ENCODE assay signal across 8 mouse cellular contexts in the genomic region with DNA sequence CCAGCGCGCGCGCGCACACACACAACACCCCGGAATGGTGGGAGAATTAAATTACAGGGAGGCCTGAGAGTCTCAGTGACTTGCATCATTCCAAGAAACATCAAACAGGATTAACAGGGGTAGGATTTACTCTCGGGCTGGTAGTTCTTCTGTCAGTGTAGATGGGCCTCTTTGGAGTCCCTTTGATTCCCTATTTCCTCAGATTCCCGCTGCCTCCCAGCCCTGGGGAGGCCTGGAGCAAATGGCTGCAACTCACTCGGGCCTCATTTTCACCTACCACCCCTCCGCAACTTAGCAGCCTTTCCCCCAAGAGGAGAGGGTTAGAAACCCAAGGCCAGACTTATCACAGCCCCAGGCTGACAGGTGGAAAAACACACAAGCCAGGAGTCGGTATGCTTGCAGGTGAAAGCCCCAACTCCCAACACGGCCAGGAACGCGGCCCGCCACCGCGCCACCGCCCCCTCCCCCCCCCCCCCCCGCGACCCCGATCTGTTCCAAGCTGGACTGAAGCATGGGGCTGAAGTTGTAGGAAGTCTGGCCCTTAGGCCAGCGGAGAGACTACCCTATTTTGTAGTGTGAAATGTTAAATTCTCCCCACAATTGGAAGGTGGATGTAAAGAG. TPM values are rescaled to one million over a fixed set of nuclear protein-coding genes. Genes with fewer than 3 reads are reported as not detected.
A peak's percentile ranks its signal among the peaks of the same experiment; 100 is the strongest.
DNase-seq lines count a peak whose midpoint lies in the region; TF ChIP-seq lines count a peak whose summit lies in the region.

No protein-coding gene starts in this region.

- H3K4me3 ChIP-seq in lung, adult 2 months (replicated peaks; ENCODE audit: extremely low read depth, low read depth, low read length) = peak overlapping the region; percentile 95
- H3K4me3 ChIP-seq in bone marrow, adult 2 months (replicated peaks; ENCODE audit: control insufficient read depth, low read depth, low read length) = peak overlapping the region; percentile 64
- H3K4me3 ChIP-seq in hindbrain, embryonic 10.5 days = peak overlapping the region; percentile 80

- H3K27me3 ChIP-seq in hindbrain, embryonic 10.5 days (ENCODE audit: insufficient read depth, poor library complexity, severe bottlenecking) = no peaks in the 10 kb centered on the region

- TF ChIP-seq POLR2A in lung, adult 2 months (IDR thresholded peaks at IDR 0.05; ENCODE audit: borderline replicate concordance, extremely low read depth, low read depth, low read length) = no peak
- TF ChIP-seq POLR2A in bone marrow, adult 2 months (IDR thresholded peaks at IDR 0.05; ENCODE audit: borderline replicate concordance, control insufficient read depth, low read depth, low read length) = no peak

- H3K27ac ChIP-seq in bone marrow, adult 2 months (ENCODE audit: control insufficient read depth, insufficient read depth, low read depth, low read length, poor library complexity) = peak overlapping the region; percentile 74
- peak overlapping the region; percentile 99 for H3K27ac ChIP-seq in hindbrain, embryonic 10.5 days

- WGBS in lung, adult 2 months = 9% methylated on average over 19 of the region's 22 CpGs
- 19% methylated on average over 22 of the region's 22 CpGs for WGBS in bone marrow, adult 2 months
- 9% methylated on average over 21 of the region's 22 CpGs for WGBS in hindbrain, embryonic 10.5 days

- intact Hi-C loops in left cerebral cortex, postnatal 10 days (cut with DNase I) = no loop called here

- no peak for DNase-seq in lung, adult 2 months
- DNase-seq in lung, postnatal 14 days = no peak
- peak; percentile 29 for DNase-seq in hindbrain, embryonic 10.5 days (ENCODE audit: low spot score)
- peak; percentile 12 for DNase-seq in mesoderm, embryonic 11.5 days (ENCODE audit: low read depth, low spot score)
- DNase-seq in frontal cortex, adult 2 months (ENCODE audit: extremely low spot score in 1 of 2, low spot score in 1 of 2) = no peak
- no peak for DNase-seq in thymus, postnatal 10 days (ENCODE audit: low spot score in 2 of 2)
- DNase-seq in left cerebral cortex, postnatal 10 days (ENCODE audit: extremely low spot score in 1 of 2, low spot score in 2 of 2) = no peak

- no peaks in the 10 kb centered on the region for H3K9me3 ChIP-seq in hindbrain, embryonic 10.5 days

- peaks cover 49% of the 10 kb centered on the region for H3K36me3 ChIP-seq in hindbrain, embryonic 10.5 days

- no peak for TF ChIP-seq CTCF in lung, adult 2 months (IDR thresholded peaks at IDR 0.05; ENCODE audit: insufficient read depth, low read length)
- no peak for TF ChIP-seq CTCF in bone marrow, adult 2 months (IDR thresholded peaks at IDR 0.05; ENCODE audit: control insufficient read depth, insufficient read depth, low read length)

- peaks cover 12% of the 10 kb centered on the region for H3K4me1 ChIP-seq in lung, adult 2 months (ENCODE audit: control insufficient read depth, insufficient read depth, low read length)
- H3K4me1 ChIP-seq in bone marrow, adult 2 months (ENCODE audit: control insufficient read depth, insufficient read depth, low read length) = peaks cover 7% of the 10 kb centered on the region
- H3K4me1 ChIP-seq in hindbrain, embryonic 10.5 days (replicated peaks) = peaks cover 44% of the 10 kb centered on the region

RNA-seq across cellular contexts. Expression of gene Plagl2, which starts 1.3 kb away (rescaled TPM):
- 7.8 and 12.4 TPM in 2 replicates for polyA plus RNA-seq in lung, adult 2 months (2012; rRNA removed)
- 8.8 and 10.8 TPM in 2 replicates for polyA plus RNA-seq in bone marrow, adult 2 months (2011; ENCODE audit: insufficient read depth, insufficient read length, low replicate concordance, missing spikeins)
- polyA plus RNA-seq in hindbrain, embryonic 10.5 days (2016; fragmentation: Nextera tagmentation; extraction: Ambion mirVana) = 22.5 and 25.9 TPM in 2 replicates
- polyA plus RNA-seq in frontal cortex, adult 2 months (2012; rRNA removed) = 4.4 and 4.9 TPM in 2 replicates
- 1 to 10 TPM; 4.6 to 5.2 TPM for total RNA-seq in left cerebral cortex, postnatal 10 days (2021)

RNA-seq across cellular contexts. Expression of gene Pofut1, which starts 1.4 kb away (rescaled TPM):
- 24.3 and 25.5 TPM in 2 replicates for polyA plus RNA-seq in lung, adult 2 months (2012; rRNA removed)
- polyA plus RNA-seq in bone marrow, adult 2 months (2011; ENCODE audit: insufficient read depth, insufficient read length, low replicate concordance, missing spikeins) = 8.2 and 12.6 TPM in 2 replicates
- polyA plus RNA-seq in hindbrain, embryonic 10.5 days (2016; fragmentation: Nextera tagmentation; extraction: Ambion mirVana) = 5.3 and 5.5 TPM in 2 replicates
- 16.1 and 19.0 TPM in 2 replicates for polyA plus RNA-seq in frontal cortex, adult 2 months (2012; rRNA removed)
- total RNA-seq in left cerebral cortex, postnatal 10 days (2021) = 10 to 100 TPM; 17.5 to 20.5 TPM

RNA-seq across cellular contexts. Expression of gene Tspyl3, which starts 14.7 kb away (rescaled TPM):
- polyA plus RNA-seq in lung, adult 2 months (2012; rRNA removed) = 6.0 and 9.3 TPM in 2 replicates
- 2.5 and 5.5 TPM in 2 replicates for polyA plus RNA-seq in bone marrow, adult 2 months (2011; ENCODE audit: insufficient read depth, insufficient read length, low replicate concordance, missing spikeins)
- 7.8 and 9.7 TPM in 2 replicates for polyA plus RNA-seq in hindbrain, embryonic 10.5 days (2016; fragmentation: Nextera tagmentation; extraction: Ambion mirVana)
- polyA plus RNA-seq in frontal cortex, adult 2 months (2012; rRNA removed) = 23.4 and 24.8 TPM in 2 replicates
- 10 to 100 TPM; 35.2 to 36.7 TPM for total RNA-seq in left cerebral cortex, postnatal 10 days (2021)

RNA-seq across cellular contexts. Expression of gene Kif3b, which starts 51.2 kb away (rescaled TPM):
- polyA plus RNA-seq in lung, adult 2 months (2012; rRNA removed) = 6.4 and 10.8 TPM in 2 replicates
- 6.3 and 10.9 TPM in 2 replicates for polyA plus RNA-seq in bone marrow, adult 2 months (2011; ENCODE audit: insufficient read depth, insufficient read length, low replicate concordance, missing spikeins)
- polyA plus RNA-seq in hindbrain, embryonic 10.5 days (2016; fragmentation: Nextera tagmentation; extraction: Ambion mirVana) = 7.3 and 9.3 TPM in 2 replicates
- 32.5 and 34.7 TPM in 2 replicates for polyA plus RNA-seq in frontal cortex, adult 2 months (2012; rRNA removed)
- 10 to 100 TPM; 91.6 to 94.6 TPM for total RNA-seq in left cerebral cortex, postnatal 10 days (2021)

Comparison
In these comparisons a context has a peak if more than half of its experiments do, and no peak if none do; other contexts are left out.
1. DNase-seq: peak in hindbrain, embryonic 10.5 days (single experiment) and mesoderm, embryonic 11.5 days (single experiment); none in lung, adult 2 months (single experiment), lung, postnatal 14 days (single experiment), frontal cortex, adult 2 months (0 of 2), thymus, postnatal 10 days (0 of 2) and left cerebral cortex, postnatal 10 days (0 of 2).
2. Peak in every context shown above with its lines, with median percentiles within 50 percentile points of each other: H3K4me3 ChIP-seq.